Mouse (Mus musculus): Measurements from ENCODE around the gene Camk1d. TPM values are rescaled to one million over a fixed set of nuclear protein-coding genes. Genes with fewer than 3 reads are reported as not detected.
"Not testable (repeated sequence)": the region's sequence is repeated elsewhere in the genome, so short reads cannot be mapped to it uniquely, and the experiment has no call there.

The Camk1d gene
- polyA plus RNA-seq, 1 experiment from 2014 or later = 1.8 TPM

GRCm38 (mm10) chr2:5403850-5404249, 310.5 kb downstream of the Camk1d start:
- Histone ChIP-seq H3K36me3 (no peaks in the 10 kb centered on the region), H3K4me3 (no peak overlapping the region), H3K27me3 (ENCODE audit: insufficient read depth, poor library complexity, severe bottlenecking) (no peaks in the 10 kb centered on the region), H3K4me1 (replicated peaks) (peaks cover 9% of the 10 kb centered on the region; the same call in 1 of the 2 replicates), H3K27ac (no peak overlapping the region), H3K9me3 (no peaks in the 10 kb centered on the region)
- DNase-seq (ENCODE audit: low spot score) = peak; percentile 12
- WGBS = 65% methylated on average over 3 of the region's 3 CpGs

DNA sequence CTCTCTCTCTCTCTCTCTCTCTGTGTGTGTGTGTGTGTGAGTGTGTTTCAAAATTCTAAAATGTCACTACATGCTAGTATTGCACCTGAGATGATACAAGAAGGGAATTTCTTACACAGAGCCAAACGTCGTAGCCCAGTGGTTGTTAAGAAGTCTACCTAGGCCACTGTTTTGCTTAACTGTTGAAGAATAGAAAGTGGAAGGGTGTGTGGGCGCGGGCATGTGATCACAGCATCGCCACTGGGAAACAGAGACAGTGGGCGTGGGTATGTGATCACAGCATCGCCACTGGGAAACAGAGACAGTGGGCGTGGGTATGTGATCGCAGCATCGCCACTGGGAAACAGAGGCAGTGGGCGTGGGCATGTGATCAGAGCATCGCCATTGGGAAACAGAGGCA, 312.3 kb downstream of the Camk1d start:
- Histone ChIP-seq H3K4me1 (replicated peaks) (peaks cover 5% of the 10 kb centered on the region; the same call in 1 of the 2 replicates), H3K9me3 (no peaks in the 10 kb centered on the region), H3K4me3 (no peak overlapping the region), H3K27me3 (ENCODE audit: insufficient read depth, poor library complexity, severe bottlenecking) (no peaks in the 10 kb centered on the region), H3K36me3 (no peaks in the 10 kb centered on the region), H3K27ac (no peak overlapping the region)
- WGBS = 91% methylated on average over 12 of the region's 12 CpGs
- DNase-seq (ENCODE audit: low spot score) = no peak

DNA sequence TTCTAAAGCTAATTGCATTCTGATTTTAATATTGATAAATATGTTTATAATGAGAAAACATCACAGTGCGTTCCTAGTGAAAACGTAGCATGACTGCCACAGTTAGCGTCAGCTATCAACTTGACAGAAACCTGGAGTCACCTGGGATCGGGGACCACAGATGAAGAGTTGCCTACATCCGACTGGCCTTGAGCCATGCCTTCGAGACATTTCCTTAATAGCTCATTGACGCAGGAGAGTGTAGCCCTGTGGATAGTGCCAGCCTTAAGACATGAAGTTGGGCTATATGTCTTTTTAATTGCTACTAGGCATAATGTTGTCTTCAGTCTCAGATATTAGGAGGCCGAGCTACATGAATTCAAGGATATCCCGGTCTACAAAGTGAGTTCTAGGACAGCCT, 315.8 kb downstream of the Camk1d start:
- H3K36me3 ChIP-seq = no peaks in the 10 kb centered on the region
- no peaks in the 10 kb centered on the region for H3K27me3 ChIP-seq (ENCODE audit: insufficient read depth, poor library complexity, severe bottlenecking)
- no peaks in the 10 kb centered on the region for H3K9me3 ChIP-seq
- WGBS = 92% methylated on average over 9 of the region's 9 CpGs
- no peak overlapping the region for H3K27ac ChIP-seq
- no peak for DNase-seq (ENCODE audit: low spot score)
- no peak overlapping the region for H3K4me3 ChIP-seq
- H3K4me1 ChIP-seq (replicated peaks) = no peaks in the 10 kb centered on the region

DNA sequence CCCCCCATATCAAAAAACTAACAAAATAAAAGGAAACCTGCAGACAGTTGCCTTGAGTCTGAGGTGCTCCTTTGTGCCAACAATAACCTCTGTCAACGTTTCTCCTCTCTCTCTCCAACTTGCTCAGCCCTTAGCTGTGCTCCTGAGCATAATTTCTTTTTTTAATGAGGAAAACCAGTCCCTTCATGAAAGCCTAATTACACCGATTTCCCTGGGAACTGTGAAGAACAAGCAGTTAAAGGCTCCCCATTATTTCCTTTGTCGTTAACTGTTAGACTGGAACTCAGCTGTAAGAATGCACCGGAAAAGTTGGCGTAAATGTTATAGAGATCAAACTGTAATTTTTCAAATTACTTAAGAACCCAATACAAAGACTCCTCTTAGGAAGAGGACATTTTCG, 316.3 kb downstream of the Camk1d start:
- WGBS = 84% methylated on average over 6 of the region's 6 CpGs
- Histone ChIP-seq H3K4me1 (replicated peaks) (no peaks in the 10 kb centered on the region), H3K9me3 (no peaks in the 10 kb centered on the region), H3K4me3 (no peak overlapping the region), H3K27ac (no peak overlapping the region), H3K36me3 (no peaks in the 10 kb centered on the region), H3K27me3 (ENCODE audit: insufficient read depth, poor library complexity, severe bottlenecking) (no peaks in the 10 kb centered on the region)
- no peak for DNase-seq (ENCODE audit: low spot score)

GRCm38 (mm10) chr2:5397468-5397867, 316.8 kb downstream of the Camk1d start:
- no peak overlapping the region for H3K27ac ChIP-seq
- 82% methylated on average over 3 of the region's 3 CpGs for WGBS
- H3K27me3 ChIP-seq (ENCODE audit: insufficient read depth, poor library complexity, severe bottlenecking) = no peaks in the 10 kb centered on the region

GRCm38 (mm10) chr2:5396415-5396814, 317.9 kb downstream of the Camk1d start:
- H3K27ac ChIP-seq = no peak overlapping the region
- no peak for DNase-seq (ENCODE audit: low spot score)
- H3K4me1 ChIP-seq (replicated peaks) = no peaks in the 10 kb centered on the region
- H3K27me3 ChIP-seq (ENCODE audit: insufficient read depth, poor library complexity, severe bottlenecking) = no peaks in the 10 kb centered on the region
- H3K36me3 ChIP-seq = no peaks in the 10 kb centered on the region
- H3K9me3 ChIP-seq = no peaks in the 10 kb centered on the region
- H3K4me3 ChIP-seq = no peak overlapping the region
- 78% methylated on average over 1 of the region's 1 CpGs for WGBS

More at GRCm38 (mm10) chr2:5397468-5397867, 316.8 kb downstream of the Camk1d start:
- Histone ChIP-seq H3K9me3 (no peaks in the 10 kb centered on the region), H3K36me3 (no peaks in the 10 kb centered on the region), H3K4me3 (no peak overlapping the region), H3K4me1 (replicated peaks) (no peaks in the 10 kb centered on the region)
- no peak for DNase-seq (ENCODE audit: low spot score)

GRCm38 (mm10) chr2:5395873-5396272, 318.4 kb downstream of the Camk1d start:
- 77% methylated on average over 2 of the region's 2 CpGs for WGBS

DNA sequence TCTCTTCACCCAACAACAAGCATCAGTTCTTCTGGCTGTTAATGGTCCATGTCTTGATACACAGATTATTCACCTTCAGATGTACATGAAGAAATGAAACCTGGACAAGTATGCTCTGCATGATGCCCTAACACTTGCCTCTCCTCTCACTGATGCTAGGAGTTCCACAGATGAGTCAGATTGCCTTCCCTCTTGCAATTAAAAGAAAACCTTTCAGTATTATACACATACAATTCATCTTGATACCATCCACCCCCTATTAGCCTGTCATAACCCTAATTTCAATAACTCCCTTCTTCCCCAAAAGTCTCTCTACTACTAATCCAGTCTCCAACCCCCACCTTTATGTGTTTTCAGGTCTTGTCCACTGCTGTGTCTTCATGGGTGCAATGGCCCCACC, 321.4 kb downstream of the Camk1d start:
- H3K27ac ChIP-seq = no peak overlapping the region
- H3K4me3 ChIP-seq = no peak overlapping the region
- H3K4me1 ChIP-seq (replicated peaks) = no peaks in the 10 kb centered on the region
- no peak for DNase-seq (ENCODE audit: low spot score)
- H3K9me3 ChIP-seq = no peaks in the 10 kb centered on the region
- no peaks in the 10 kb centered on the region for H3K36me3 ChIP-seq
- H3K27me3 ChIP-seq (ENCODE audit: insufficient read depth, poor library complexity, severe bottlenecking) = no peaks in the 10 kb centered on the region

More at GRCm38 (mm10) chr2:5395873-5396272, 318.4 kb downstream of the Camk1d start:
- no peaks in the 10 kb centered on the region for H3K4me1 ChIP-seq (replicated peaks)
- H3K36me3 ChIP-seq = no peaks in the 10 kb centered on the region
- no peaks in the 10 kb centered on the region for H3K27me3 ChIP-seq (ENCODE audit: insufficient read depth, poor library complexity, severe bottlenecking)
- H3K27ac ChIP-seq = no peak overlapping the region
- H3K4me3 ChIP-seq = no peak overlapping the region
- DNase-seq (ENCODE audit: low spot score) = no peak
- no peaks in the 10 kb centered on the region for H3K9me3 ChIP-seq

GRCm38 (mm10) chr2:5392470-5392869, 321.8 kb downstream of the Camk1d start:
- Histone ChIP-seq H3K4me3 (no peak overlapping the region), H3K27ac (no peak overlapping the region), H3K4me1 (replicated peaks) (no peaks in the 10 kb centered on the region), H3K9me3 (no peaks in the 10 kb centered on the region), H3K36me3 (no peaks in the 10 kb centered on the region), H3K27me3 (ENCODE audit: insufficient read depth, poor library complexity, severe bottlenecking) (no peaks in the 10 kb centered on the region)
- no peak for DNase-seq (ENCODE audit: low spot score)
- 86% methylated on average over 4 of the region's 4 CpGs for WGBS

GRCm38 (mm10) chr2:5388381-5388780, 325.9 kb downstream of the Camk1d start:
- H3K4me1 ChIP-seq (replicated peaks) = no peaks in the 10 kb centered on the region
- no peak overlapping the region for H3K27ac ChIP-seq
- no peaks in the 10 kb centered on the region for H3K9me3 ChIP-seq
- DNase-seq (ENCODE audit: low spot score) = no peak
- H3K36me3 ChIP-seq = no peaks in the 10 kb centered on the region
- WGBS = 88% methylated on average over 7 of the region's 7 CpGs
- no peak overlapping the region for H3K4me3 ChIP-seq
- H3K27me3 ChIP-seq (ENCODE audit: insufficient read depth, poor library complexity, severe bottlenecking) = no peaks in the 10 kb centered on the region

DNA sequence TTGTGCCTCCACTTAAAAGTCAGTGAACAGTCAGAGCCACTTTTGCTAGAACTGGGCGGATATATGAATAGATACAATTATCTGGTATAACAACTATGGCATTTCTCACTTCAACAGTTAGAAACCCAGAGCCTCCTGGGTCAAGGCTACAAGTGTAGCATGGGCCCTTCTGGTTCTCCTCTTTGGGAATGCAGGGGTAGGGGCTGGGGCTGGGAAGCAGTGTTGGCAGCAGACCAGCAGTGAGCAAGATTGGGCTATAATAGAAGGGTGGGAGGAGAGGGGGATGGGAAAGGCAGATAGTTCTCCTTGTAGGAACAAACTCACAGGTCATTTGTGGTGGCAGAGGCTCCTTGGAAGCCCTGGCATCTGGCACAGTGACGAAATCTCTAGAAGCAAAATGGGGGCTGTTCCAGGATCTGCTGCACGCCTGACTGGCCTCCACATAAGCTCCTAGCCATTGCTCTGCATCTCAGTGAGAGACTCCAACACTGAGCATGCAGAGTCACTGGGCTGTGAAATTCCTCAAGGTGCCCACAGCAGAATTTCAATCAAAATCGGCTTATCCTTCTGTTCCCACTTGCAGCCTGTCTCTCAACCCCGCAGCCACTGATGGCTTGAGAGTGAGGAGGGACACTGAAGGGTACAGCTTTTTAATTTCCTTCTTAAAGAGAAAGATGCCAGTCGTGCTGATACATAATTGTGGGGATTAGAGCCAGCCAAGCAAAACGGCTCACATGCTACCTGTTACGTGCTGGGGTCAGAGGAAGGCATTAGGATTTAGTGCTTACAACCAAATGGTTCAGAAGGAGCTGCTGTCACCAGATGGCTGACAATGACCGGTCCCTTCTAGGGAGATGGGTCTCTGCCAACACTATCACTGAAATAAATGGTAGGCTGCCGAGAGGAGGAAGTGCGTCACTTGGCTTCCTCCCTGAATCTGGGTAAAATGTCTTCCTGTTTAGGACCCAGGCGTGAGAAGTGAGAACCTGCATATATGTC, 332.3 kb downstream of the Camk1d start:
- Histone ChIP-seq H3K36me3 (no peaks in the 10 kb centered on the region), H3K4me1 (replicated peaks) (peaks cover 28% of the 10 kb centered on the region), H3K27me3 (ENCODE audit: insufficient read depth, poor library complexity, severe bottlenecking) (no peaks in the 10 kb centered on the region), H3K4me3 (no peak overlapping the region), H3K27ac (peak overlapping the region; percentile 35), H3K9me3 (no peaks in the 10 kb centered on the region)
- no peak for DNase-seq (ENCODE audit: low spot score)
- WGBS = 57% methylated on average over 12 of the region's 12 CpGs

DNA sequence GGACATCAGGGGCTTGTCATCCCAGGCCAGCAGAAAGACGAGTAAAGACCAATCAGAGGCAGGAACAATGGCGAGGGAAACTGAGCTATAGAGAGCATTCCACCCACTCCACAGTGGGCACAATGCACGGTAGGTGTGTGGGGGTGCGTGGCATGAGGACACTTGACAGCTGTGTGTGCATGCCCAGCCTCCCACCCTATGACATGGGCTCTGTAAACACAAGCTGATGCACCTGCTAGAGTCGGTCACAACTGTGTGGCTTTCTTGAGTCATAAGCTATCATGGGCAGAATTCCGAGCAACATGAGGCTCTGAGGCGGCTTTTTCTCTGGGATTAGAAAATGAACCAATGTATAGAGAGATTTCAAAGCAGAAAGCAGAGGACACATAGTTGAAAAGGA, 333.3 kb downstream of the Camk1d start:
- Histone ChIP-seq H3K36me3 (no peaks in the 10 kb centered on the region), H3K9me3 (no peaks in the 10 kb centered on the region), H3K27me3 (ENCODE audit: insufficient read depth, poor library complexity, severe bottlenecking) (no peaks in the 10 kb centered on the region), H3K27ac (no peak overlapping the region), H3K4me1 (replicated peaks) (peaks cover 28% of the 10 kb centered on the region), H3K4me3 (no peak overlapping the region)
- 71% methylated on average over 7 of the region's 7 CpGs for WGBS
- no peak for DNase-seq (ENCODE audit: low spot score)

DNA sequence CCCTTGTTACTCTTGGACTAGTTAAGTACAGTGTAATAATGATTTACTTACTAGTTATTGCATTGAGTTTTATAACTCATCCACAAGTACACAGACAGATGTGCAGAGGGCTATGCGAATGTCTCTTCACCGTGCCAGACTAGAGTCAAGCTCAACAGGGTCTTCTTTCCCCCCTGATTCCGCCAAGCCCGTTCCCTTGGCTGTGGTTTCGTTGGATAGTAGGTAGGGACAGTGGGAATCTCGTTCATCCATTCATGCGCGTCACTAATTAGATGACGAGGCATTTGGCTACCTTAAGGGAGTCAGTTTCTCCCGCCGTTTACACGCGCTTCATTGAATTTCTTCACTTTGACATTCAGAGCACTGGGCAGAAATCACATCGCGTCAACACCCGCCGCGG, 335.4 kb downstream of the Camk1d start:
- DNase-seq (ENCODE audit: low spot score) = peak; percentile 79
- 57% methylated on average over 18 of the region's 18 CpGs for WGBS
- H3K9me3 ChIP-seq = not testable (repeated sequence)

More for the DNA sequence above, 335.4 kb downstream of the Camk1d start:
- H3K36me3 ChIP-seq; H3K27ac ChIP-seq; H3K27me3 ChIP-seq (ENCODE audit: insufficient read depth, poor library complexity, severe bottlenecking); H3K4me3 ChIP-seq: not testable (repeated sequence)
- peaks cover 28% of the 10 kb centered on the region for H3K4me1 ChIP-seq (replicated peaks)
